Mouse (Mus musculus) midbrain, embryonic 10.5 days (tissue): ENCODE results near the gene Klhl6. TPM values are rescaled to one million over a fixed set of nuclear protein-coding genes. Genes with fewer than 3 reads are reported as not detected.

Source experiments
- DNase-seq: peaks from one replicate; pipeline ENCODE4 v3.0.0-alpha.2; 2017; ENCODE audit warnings: low spot score
- H3K27ac ChIP-seq: fragments of 300-500 bp; sonication (generic); replicated peaks from 2 replicates; pipeline ENCODE4 v1.5.1; 2016; ENCODE audit warnings: mild to moderate bottlenecking
- H3K27me3 ChIP-seq: fragments of 300-500 bp; sonication (generic); 2 replicates; pipeline ENCODE4 v1.6.1; 2016; ENCODE audit warnings: low read depth, mild to moderate bottlenecking; ENCODE audit not compliant: poor library complexity, severe bottlenecking
- H3K36me3 ChIP-seq: fragments of 300-500 bp; sonication (generic); 2 replicates; pipeline ENCODE4 v1.6.1; 2016; ENCODE audit warnings: mild to moderate bottlenecking, moderate library complexity
- H3K4me1 ChIP-seq: fragments of 300-500 bp; sonication (generic); 2 replicates; pipeline ENCODE4 v1.6.1; 2016
- H3K4me3 ChIP-seq: fragments of 300-500 bp; sonication (generic); 2 replicates; pipeline ENCODE4 v1.5.1; 2016; ENCODE audit warnings: mild to moderate bottlenecking, moderate library complexity
- H3K9me3 ChIP-seq: fragments of 300-500 bp; sonication (generic); replicated peaks from 2 replicates; pipeline ENCODE4 v1.6.1; 2016; ENCODE audit warnings: mild to moderate bottlenecking
- WGBS: fragments of 180-500 bp; shearing (Covaris S2); methylation state at CpG from one replicate; pipeline ENCODE4 v1.1.7; 2016; 5-methylcytosine and 5-hydroxymethylcytosine counted together
- polyA plus RNA-seq: library from polyadenylated mRNA; unstranded; fragments of >200 nt; fragmentation: Nextera tagmentation; extraction: Ambion mirVana; gene quantifications from 2 replicates; pipeline ENCODE4 v1.2.1, GENCODE M21; 2016

Gene Klhl6
- polyA plus RNA-seq, 1 experiment from 2014 or later: 10.3 TPM

DNA sequence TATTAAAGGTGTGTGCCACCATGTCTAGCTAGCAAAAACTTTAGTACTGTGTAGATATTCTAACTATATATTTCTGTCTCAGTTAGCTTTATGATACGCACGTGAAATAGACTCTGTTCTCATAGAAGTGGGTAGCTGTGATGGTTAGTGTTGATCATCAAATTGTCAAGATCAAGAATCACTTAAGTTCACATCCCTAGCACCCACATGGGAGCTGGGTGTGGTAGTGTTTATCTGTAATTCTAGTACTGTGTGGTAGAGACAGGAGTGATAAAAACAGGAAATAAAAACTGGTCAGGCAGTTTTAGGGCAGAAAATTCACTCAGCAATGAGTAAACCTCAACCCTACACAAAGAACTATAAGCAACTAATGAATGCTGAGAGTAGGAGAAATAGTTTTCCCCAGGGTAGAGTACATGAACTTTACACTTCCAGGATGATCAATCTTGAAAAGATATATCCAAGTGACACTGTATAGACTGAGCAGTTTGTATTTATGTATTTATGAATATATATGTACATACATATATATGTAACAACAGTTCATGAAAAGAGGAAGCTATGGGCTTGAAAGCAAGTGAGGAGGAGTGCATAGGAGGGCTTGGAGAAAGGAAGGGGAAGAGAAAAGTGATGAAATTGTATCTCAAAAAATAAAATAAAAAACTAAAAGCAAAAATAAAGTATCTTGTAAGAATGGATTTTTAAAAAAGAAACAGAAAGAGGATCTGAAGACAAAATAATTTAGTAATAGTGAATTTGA is 2.2 kb upstream of the Klhl6 start:
- H3K4me1 ChIP-seq: no peaks in the 10 kb centered on the region
- no peaks in the 10 kb centered on the region for H3K27me3 ChIP-seq
- DNase-seq: no peak
- no peak overlapping the region for H3K4me3 ChIP-seq
- no peak overlapping the region for H3K27ac ChIP-seq
- 91% methylated on average over 2 of the region's 2 CpGs for WGBS
- H3K9me3 ChIP-seq: no peaks in the 10 kb centered on the region
- no peaks in the 10 kb centered on the region for H3K36me3 ChIP-seq

DNA sequence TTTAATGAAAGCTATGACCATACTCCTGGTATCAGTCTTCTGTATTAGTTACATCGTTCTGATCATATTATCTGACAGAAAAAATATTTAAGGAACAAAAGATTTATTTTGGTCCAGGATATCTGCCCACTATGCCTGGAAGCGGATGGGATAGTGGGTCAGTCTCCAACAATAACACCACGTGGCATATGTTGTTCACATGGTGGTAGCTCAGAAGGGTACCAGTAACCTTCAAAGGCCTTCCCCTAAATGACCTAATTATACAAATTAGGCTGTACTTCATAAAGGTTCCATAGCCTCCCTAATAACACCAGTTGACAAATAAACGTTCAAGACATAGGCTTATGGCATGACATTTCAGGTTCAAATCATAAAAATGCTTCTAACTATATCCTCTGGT is 722 bp upstream of the Klhl6 start:
- H3K4me3 ChIP-seq: no peak overlapping the region
- no peaks in the 10 kb centered on the region for H3K9me3 ChIP-seq
- H3K27ac ChIP-seq: no peak overlapping the region
- no peaks in the 10 kb centered on the region for H3K36me3 ChIP-seq
- DNase-seq: no peak
- 84% methylated on average over 4 of the region's 4 CpGs for WGBS
- H3K27me3 ChIP-seq: no peaks in the 10 kb centered on the region
- H3K4me1 ChIP-seq: no peaks in the 10 kb centered on the region

DNA sequence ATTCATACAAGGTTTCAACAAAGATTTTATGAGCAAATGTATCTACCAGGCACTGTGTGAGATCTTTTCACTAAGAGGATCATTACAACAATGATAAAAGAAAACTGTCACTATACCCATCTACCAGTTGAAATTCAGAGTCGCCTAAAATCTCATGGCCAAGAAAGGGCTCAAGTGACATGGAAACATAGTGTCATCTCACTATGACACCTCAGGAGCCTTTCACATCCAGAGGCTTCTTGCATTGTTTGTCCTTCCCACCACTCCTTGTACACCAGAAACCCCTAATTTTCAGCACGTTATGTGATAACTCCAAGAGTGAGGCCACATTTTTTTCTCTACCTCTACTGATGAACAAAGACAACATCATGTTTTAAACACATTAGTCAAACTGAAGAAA is 1.2 kb downstream of the Klhl6 start:
- no peaks in the 10 kb centered on the region for H3K36me3 ChIP-seq
- H3K4me3 ChIP-seq: no peak overlapping the region
- WGBS: 91% methylated on average over 2 of the region's 2 CpGs
- no peaks in the 10 kb centered on the region for H3K27me3 ChIP-seq
- DNase-seq: no peak
- H3K4me1 ChIP-seq: no peaks in the 10 kb centered on the region
- H3K27ac ChIP-seq: no peak overlapping the region
- H3K9me3 ChIP-seq: no peaks in the 10 kb centered on the region

DNA sequence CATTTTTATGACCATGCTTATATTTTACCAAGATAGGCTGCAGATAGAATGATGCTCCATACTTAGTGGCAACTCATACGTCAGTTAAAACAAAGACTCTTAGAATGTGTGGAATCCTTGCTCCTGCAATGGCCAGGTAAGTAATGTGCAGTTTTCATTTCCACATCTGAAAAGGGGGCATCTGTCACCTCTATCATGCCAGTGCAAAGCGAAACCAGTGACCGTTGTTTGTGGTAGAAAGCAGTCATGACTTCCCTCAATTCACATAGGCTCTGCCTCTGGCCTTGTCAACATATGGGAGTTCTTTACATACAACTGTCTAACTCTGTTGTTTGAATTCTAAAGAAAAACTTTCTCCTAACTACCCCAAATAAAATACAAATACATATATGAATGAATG is 1.8 kb downstream of the Klhl6 start:
- no peak for DNase-seq
- Histone ChIP-seq H3K4me1 (no peaks in the 10 kb centered on the region), H3K36me3 (no peaks in the 10 kb centered on the region), H3K27ac (no peak overlapping the region), H3K9me3 (no peaks in the 10 kb centered on the region), H3K4me3 (no peak overlapping the region), H3K27me3 (no peaks in the 10 kb centered on the region)
- WGBS: 93% methylated on average over 3 of the region's 3 CpGs

DNA sequence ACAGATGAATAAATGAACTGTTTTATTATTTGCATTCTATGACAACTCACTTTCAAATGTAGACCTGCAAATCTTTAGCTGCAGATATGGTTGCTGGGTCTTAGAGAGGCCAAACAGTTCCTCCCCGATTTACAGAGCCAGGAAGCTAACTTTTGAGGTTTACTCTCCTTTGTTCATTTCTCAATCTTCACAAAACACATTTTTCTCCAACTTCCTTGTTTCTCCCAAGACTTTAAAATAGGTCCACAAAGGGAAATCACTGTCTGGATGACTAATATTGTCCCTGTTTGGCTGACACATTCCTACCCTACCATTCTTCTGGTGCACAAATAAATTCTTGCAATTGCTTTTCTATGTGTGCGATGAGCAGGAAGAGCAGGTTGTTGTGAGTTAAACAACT is 3.1 kb downstream of the Klhl6 start:
- DNase-seq: no peak
- no peaks in the 10 kb centered on the region for H3K27me3 ChIP-seq
- no peaks in the 10 kb centered on the region for H3K4me1 ChIP-seq
- H3K36me3 ChIP-seq: no peaks in the 10 kb centered on the region
- no peak overlapping the region for H3K27ac ChIP-seq
- no peaks in the 10 kb centered on the region for H3K9me3 ChIP-seq
- H3K4me3 ChIP-seq: no peak overlapping the region
- WGBS: 83% methylated on average over 2 of the region's 2 CpGs

DNA sequence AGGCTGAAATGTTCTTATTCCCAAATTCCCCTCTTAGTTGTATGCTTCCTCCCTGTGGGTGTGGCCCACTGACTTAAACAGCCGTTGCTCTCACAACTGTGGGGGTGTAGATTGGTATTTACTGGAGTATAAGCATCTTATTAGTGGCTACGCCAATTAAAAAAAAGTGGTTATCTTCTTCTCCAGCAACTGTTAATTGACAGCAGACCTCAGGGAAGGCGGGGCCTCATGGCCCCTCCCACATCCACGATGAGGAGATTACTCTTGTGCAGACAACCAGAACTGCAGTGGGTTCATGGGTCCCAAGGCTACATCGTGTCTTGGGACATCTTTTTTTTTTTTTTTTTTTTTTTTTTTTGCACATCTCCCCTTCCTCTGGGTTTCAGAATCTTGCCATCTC is 5.6 kb downstream of the Klhl6 start:
- Histone ChIP-seq H3K27ac (no peak overlapping the region), H3K9me3 (no peaks in the 10 kb centered on the region)

GRCm38 (mm10) chr16:19976825-19977224 is 6.0 kb downstream of the Klhl6 start:
- no peak overlapping the region for H3K4me3 ChIP-seq
- 80% methylated on average over 4 of the region's 4 CpGs for WGBS
- no peaks in the 10 kb centered on the region for H3K27me3 ChIP-seq
- no peaks in the 10 kb centered on the region for H3K9me3 ChIP-seq
- H3K27ac ChIP-seq: no peak overlapping the region
- no peak for DNase-seq
- H3K4me1 ChIP-seq: no peaks in the 10 kb centered on the region
- H3K36me3 ChIP-seq: no peaks in the 10 kb centered on the region

More for the DNA sequence above, 5.6 kb downstream of the Klhl6 start:
- Histone ChIP-seq H3K4me1 (no peaks in the 10 kb centered on the region), H3K4me3 (no peak overlapping the region), H3K36me3 (no peaks in the 10 kb centered on the region), H3K27me3 (no peaks in the 10 kb centered on the region)
- WGBS: 79% methylated on average over 5 of the region's 5 CpGs
- no peak for DNase-seq

- H3K36me3 ChIP-seq: no peaks in the 10 kb centered on the region
- H3K27me3 ChIP-seq: no peaks in the 10 kb centered on the region
- no peak for DNase-seq
- no peak overlapping the region for H3K27ac ChIP-seq
- H3K4me3 ChIP-seq: no peak overlapping the region
- H3K4me1 ChIP-seq: no peaks in the 10 kb centered on the region
- H3K9me3 ChIP-seq: no peaks in the 10 kb centered on the region
- 85% methylated on average over 4 of the region's 4 CpGs for WGBS
Measured at GRCm38 (mm10) chr16:19975432-19975831, 7.4 kb downstream of the Klhl6 start.

GRCm38 (mm10) chr16:19973480-19973879 is 9.4 kb downstream of the Klhl6 start:
- 89% methylated on average over 1 of the region's 1 CpGs for WGBS
- DNase-seq: no peak

DNA sequence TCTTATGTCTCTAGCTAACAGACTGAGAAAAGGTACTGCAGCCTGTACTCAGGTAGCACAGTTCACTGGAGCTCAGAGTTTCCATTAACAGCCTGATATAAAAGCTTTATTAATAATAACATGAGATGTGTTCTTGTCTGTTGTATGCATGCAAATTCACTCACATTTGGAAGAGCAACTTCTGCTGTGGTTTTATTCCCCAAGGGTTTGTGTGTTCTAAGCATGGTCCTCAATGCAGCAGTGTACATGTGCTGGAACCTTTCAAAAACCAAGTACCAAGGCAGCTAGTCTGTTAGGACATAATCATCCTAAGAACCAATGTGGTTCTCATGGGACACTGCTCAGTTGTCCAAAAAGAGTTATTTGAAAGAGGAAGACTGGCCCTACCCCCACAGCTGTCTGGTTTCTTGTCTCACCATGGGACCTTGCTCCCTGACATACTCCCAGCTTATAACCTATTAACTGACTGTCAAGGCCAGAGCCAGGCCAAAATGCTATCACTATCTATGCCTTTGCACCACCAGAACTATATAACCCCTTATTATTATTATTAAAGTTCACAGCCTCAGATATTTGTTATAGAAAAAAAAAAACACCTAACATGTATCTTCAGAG is 10.0 kb downstream of the Klhl6 start:
- Histone ChIP-seq H3K4me3 (no peak overlapping the region), H3K36me3 (no peaks in the 10 kb centered on the region), H3K4me1 (no peaks in the 10 kb centered on the region), H3K27me3 (no peaks in the 10 kb centered on the region), H3K9me3 (no peaks in the 10 kb centered on the region), H3K27ac (no peak overlapping the region)
- DNase-seq: no peak

More at GRCm38 (mm10) chr16:19973480-19973879, 9.4 kb downstream of the Klhl6 start:
- Histone ChIP-seq H3K9me3 (no peaks in the 10 kb centered on the region), H3K27me3 (no peaks in the 10 kb centered on the region), H3K36me3 (no peaks in the 10 kb centered on the region), H3K27ac (no peak overlapping the region), H3K4me1 (no peaks in the 10 kb centered on the region), H3K4me3 (no peak overlapping the region)

DNA sequence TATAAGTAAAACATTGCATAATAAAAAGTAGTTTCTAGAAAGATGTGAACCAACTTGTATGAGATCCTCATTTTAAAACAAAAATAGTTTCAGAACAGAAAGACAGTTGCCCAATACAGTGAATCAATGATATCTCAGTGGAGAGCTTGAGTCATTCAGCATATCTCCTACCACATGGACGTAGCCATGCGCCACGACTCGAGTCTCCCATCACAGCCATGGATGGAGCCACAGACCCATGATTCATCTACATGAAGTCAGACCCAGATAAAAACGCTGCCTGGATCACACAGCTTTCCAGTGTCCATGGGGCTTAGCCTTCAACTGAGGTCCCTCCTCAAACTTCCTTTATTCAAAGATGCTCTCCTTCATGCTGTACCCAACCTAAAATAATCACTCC is 13.3 kb downstream of the Klhl6 start:
- no peak for DNase-seq
- H3K27ac ChIP-seq: no peak overlapping the region
- H3K4me1 ChIP-seq: no peaks in the 10 kb centered on the region
- H3K9me3 ChIP-seq: no peaks in the 10 kb centered on the region
- 91% methylated on average over 5 of the region's 5 CpGs for WGBS
- H3K36me3 ChIP-seq: no peaks in the 10 kb centered on the region
- no peaks in the 10 kb centered on the region for H3K27me3 ChIP-seq
- H3K4me3 ChIP-seq: no peak overlapping the region

GRCm38 (mm10) chr16:19968666-19969065 is 14.2 kb downstream of the Klhl6 start:
- Histone ChIP-seq H3K9me3 (no peaks in the 10 kb centered on the region), H3K27ac (no peak overlapping the region), H3K27me3 (no peaks in the 10 kb centered on the region), H3K4me3 (no peak overlapping the region), H3K4me1 (no peaks in the 10 kb centered on the region), H3K36me3 (no peaks in the 10 kb centered on the region)
- DNase-seq: no peak
- 93% methylated on average over 4 of the region's 4 CpGs for WGBS

DNA sequence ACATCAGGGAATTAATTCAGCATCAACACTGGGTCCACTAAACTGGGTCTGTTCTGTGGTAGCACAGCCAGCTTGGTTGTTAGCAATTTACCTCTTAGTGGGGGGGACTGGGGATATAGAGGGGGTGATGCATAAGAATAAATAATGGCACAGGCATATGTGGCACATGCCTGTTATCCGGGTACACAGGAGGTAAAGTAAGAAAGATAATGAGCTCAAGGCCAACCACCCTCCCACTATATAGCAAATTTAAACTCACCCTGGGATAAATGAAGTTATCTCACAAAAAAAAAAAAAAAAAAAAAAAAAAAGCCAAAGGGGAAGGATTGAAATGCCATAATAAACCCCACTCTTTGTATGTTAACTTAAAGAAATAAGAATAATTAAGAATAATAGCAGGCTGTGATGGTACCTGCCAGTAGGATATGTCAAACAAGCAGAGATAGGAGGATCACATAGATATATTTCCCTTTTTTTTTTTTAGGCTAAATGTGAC is 14.9 kb downstream of the Klhl6 start:
- Histone ChIP-seq H3K36me3 (no peaks in the 10 kb centered on the region), H3K27me3 (no peaks in the 10 kb centered on the region), H3K9me3 (no peaks in the 10 kb centered on the region), H3K27ac (no peak overlapping the region), H3K4me1 (no peaks in the 10 kb centered on the region), H3K4me3 (no peak overlapping the region)
- 93% methylated on average over 1 of the region's 1 CpGs for WGBS
- DNase-seq: no peak
